Mouse (Mus musculus) layer of hippocampus, adult 8-10 months (tissue): Measurements from ENCODE around the gene Mgat4e. TPM values are rescaled to one million over a fixed set of nuclear protein-coding genes. Genes with fewer than 3 reads are reported as not detected.

Experiments used
- DNase-seq, 2 experiments: peaks; one replicate each; pipeline ENCODE4 v3.0.0; 2022; ENCODE audit warnings: low spot score in 2 of 2
- total RNA-seq, 4 experiments: library from RNA; stranded (reverse); gene quantifications; 2 replicates each; pipeline ENCODE4 v1.2.4; 2022

Mgat4e gene
- total RNA-seq, 4 experiments from 2014 or later, result not detected

DNA sequence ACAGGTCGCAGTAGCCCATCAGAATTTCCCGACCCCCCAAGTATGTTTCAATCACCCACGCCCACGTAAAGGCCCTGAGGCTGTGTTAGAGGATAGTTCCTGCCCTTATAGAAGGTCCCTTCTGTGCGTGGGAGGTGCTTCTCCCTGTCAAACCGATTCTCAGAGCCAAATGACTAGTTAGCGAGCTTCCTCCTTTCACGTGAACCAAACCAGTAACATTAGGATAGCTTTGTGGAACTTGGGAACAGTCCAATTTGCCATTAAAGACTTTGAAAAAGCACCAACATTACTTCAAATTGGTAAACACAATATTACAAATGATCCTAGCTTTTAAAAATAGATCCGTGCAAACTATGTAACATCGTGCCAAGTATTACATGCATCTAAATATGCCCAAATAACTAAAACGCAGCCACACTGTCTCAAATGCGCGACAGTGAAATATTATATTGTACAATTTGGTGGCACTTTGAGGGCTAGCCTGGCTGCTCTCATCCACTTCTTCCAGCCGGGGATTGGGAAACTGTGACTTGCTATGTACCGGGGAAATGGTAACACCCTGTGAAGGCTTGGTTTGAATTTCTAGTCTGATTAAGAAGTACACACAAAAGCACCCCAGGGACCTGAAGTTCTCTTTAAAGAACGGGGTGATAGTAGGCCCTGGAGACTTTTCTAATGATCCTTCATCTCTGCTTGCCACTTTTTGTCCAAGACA, 35.4 kb downstream of the Mgat4e start:
- DNase-seq, result no peak

DNA sequence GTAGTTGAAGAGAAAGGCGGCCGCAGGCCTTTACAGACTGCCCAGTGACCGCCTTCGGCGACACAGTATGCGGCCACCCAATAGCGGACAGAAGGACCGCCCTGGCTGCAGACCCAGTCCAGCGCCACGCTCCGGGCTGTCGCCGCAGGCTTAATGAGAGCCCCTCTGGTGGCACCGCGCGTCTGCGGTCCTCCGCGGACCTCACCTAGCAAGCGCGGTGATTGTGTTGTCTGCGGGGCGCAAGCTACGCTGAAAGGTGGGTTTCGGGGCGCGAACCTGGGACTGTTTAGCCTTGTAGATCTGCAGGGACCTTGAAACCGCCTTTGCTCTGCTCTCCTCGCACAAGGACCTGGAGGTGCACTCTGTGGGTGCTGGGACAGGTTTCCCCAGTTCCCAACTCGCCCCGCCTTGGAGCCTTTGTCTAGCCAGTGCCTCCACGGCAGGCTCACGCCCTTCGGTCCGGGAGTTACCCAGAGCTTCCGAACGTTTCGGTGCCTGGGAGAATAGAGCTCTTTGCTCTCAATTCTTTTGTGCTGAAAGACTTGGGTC, 36.1 kb downstream of the Mgat4e start:
- no peak for DNase-seq

GRCm38 (mm10) chr1:134512584-134512983, 36.9 kb downstream of the Mgat4e start:
- no peak for DNase-seq

GRCm38 (mm10) chr1:134512183-134512582, 37.3 kb downstream of the Mgat4e start:
- DNase-seq, result no peak

DNA sequence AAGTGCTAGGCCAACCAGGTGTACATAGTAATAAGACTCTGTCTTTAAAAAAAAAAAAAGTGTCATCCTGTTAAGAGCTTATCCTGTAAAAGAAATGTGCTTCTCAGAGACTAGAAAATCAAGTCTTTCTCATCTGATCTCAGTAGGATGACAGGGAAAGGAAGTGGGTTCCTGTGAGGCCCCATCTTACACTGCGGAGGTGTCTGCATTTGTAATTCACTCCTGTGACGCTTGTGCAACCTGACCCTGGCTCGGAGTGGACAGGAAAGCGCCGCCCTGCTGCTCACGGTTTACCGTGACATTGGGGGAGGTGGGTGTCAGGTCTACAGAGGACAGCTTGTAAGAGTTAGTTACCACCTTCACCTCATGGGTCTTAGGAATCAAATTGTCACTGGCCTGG, 39.5 kb downstream of the Mgat4e start:
- DNase-seq, result no peak

- DNase-seq, result no peak
These were observed 43.3 kb downstream of the Mgat4e start for GRCm38 (mm10) chr1:134506201-134506600.

DNA sequence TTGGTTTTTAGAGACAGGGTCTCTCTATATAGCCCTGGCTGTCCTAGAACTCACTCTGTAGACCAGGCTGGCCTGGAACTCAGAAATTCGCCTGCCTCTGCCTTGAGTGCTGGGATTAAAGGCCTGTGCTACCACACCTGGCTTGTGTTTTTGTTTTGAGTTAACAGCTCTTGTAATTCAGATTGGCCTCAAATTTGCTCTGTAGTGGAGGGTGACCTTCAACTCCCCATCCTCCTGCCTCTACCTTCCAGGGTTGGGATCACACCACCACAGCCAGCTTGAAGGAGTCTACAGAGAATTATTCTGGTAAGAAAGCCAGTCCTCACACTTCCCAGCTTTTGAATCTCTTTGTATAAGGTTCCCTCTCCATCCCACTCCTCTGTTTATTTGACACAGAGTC, 48.6 kb downstream of the Mgat4e start:
- DNase-seq, result no peak

DNA sequence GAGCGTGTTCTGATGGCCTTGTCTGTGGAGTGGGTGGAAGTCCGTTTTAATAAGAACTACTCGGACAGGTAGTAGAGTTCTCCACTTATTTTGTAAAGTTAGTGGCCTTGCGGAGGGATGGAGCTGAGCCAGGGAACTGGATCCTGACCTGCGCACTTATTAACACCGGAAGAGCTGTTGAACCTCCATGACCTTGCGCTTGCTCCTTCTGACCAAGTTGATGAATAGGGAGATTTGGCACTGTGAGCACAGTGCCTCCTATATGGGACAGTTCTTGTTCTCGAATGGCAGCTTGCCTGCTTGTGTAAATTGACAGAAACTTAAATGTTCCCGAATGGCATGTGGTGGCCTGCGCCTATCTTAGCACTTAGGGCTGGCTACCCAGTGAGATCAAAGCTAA, 53.5 kb downstream of the Mgat4e start:
- DNase-seq, result no peak

DNA sequence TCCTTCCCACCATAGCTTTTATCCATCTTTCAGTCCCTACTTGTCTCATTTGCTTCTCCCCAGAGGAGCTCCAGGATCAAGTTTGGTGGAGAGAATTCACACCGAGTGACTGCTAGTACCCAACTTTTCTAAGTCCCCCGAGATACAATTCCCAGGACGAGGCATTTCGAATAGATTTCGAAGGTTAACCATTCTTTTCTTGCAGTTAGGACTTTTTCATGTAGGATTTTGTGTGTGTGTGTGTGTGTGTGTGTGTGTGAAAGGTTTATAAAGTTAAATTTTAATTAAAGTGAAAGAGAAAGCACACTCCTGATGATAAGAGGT, 54.3 kb downstream of the Mgat4e start:
- DNase-seq, result no peak

DNA sequence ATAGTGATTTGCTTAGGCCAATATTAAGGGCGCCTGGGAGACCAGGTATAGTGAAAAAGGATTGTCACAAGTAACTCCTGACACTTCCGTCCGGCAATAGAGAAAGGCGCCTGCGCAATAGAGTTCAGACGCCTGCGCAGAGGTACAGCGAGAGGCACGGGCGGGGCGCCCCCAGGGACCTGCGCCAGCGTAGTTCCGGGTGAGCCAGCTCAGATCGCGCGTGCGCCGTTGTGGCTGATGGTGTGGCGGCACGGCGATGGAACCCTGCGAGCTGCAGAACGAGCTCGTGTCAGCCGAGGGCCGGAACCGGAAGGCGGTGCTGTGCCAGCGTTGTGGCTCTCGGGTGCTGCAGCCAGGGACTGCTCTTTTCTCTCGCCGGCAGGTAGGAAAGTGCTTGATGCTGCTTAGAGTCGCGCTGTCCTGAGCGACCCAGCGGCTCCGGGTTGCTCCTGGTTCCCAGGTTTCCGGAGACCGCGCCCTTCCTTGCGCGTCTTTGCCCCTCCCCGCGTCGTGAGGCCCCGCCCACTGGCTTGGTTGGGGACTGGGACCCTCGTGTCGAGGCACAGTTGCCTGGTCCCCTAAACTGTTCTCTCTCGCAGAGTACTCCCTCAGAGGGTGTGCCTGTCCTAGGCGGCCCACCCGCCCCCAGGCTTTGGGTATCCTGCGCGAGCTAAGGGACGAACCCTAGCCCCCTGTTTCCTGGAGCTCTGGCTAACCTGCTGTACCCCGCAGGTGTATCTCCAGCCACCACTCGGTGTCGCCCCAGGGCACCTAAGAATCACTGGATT, 54.9 kb downstream of the Mgat4e start, which contains the start of gene Rabif:
Gene Rabif, plus strand, starts transcription at position 221 of the 788 bp plus-strand sequence.
- peak; percentile 96 to 99 for DNase-seq

DNA sequence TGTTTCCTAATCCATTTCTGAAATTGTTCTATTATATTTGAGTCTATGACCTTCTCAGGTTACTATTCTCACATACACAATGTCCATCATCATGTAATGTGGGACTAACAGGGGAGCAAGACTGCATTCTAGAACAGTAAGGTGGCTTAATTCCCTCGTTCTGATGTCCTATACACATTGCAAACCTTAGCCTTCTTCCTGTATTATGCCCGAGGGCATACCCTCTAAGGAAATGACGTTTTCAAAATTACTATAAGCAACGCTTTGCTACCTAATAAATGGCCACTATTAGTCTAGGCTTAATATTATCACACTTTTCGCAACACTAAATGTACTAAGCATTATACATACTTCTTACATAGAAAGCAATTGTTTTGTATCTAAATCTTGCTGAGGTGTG, 55.5 kb downstream of the Mgat4e start:
- no peak for DNase-seq

DNA sequence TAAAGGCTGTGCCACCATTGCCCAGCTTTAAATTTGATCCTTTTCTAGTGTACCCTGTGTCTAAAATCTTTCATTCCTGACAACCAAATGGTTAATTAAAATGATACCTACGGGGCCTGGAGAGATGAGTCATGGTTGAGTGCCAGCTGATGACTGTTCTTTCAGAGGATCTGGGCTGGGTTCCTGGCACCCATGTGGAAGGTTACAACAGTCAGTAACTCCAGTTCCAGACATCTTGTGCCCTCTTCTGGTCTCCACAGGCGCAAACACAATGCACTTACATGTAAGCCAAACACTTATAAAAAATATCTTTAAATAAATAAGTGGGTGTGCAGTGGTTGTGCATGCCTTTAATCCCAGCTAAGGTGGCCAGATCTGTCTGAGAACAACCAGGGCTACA, 56.0 kb downstream of the Mgat4e start:
- no peak for DNase-seq

DNA sequence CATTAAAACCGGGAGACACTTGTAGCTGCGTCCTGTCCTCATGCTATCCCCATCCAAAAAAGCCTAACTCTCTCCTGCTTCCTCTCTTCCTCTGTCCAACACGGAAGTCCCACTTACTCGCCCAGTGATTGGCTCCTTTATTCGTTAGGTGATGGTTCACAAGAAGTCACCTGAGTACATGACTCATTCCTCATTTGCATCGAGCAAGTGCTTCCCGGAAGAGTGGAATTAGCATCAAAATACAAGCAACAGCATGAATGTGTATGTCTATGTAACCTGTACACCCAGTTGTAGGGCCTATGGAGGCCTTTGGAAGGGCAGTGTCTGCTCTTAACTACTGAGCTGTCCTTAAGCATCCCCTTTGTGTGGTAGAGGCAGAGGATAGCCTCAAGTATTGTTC, 57.2 kb downstream of the Mgat4e start:
- DNase-seq, result no peak

Other genes with a start within 250 kb of the Mgat4e start
- gene Ppfia4, start 216.8 kb downstream of the Mgat4e start, total RNA-seq, result 10 to 100 TPM; 72.2 to 86.2 (median 77.3) TPM
- gene Tmem183a, start 187.7 kb downstream of the Mgat4e start, total RNA-seq, result 10 to 100 TPM; 59.9 to 70.0 (median 61.8) TPM
- gene 4933406M09Rik, start 163.7 kb downstream of the Mgat4e start, total RNA-seq, result not detected
- gene Cyb5r1, start 144.1 kb downstream of the Mgat4e start, total RNA-seq, result 10 to 100 TPM; 28.8 to 43.0 (median 35.5) TPM
- 10 to 100 TPM; 54.3 to 62.3 (median 58.9) TPM for gene Adipor1, start 134.3 kb downstream of the Mgat4e start, total RNA-seq
- 10 to 100 TPM; 37.8 to 46.1 (median 41.6) TPM for gene Klhl12, start 94.2 kb downstream of the Mgat4e start, total RNA-seq
- gene Rabif, start 55.0 kb downstream of the Mgat4e start, total RNA-seq, result 10 to 100 TPM; 20.0 to 26.7 (median 21.8) TPM
- 10 to 100 TPM; 66.4 to 81.0 (median 72.1) TPM for gene Kdm5b, start 10.5 kb upstream of the Mgat4e start, total RNA-seq
- gene Syt2, start 97.0 kb upstream of the Mgat4e start, total RNA-seq, result 10 to 100 TPM; 31.6 to 35.4 (median 34.6) TPM